Mouse (Mus musculus): ENCODE results near the gene Hrct1. TPM values are rescaled to one million over a fixed set of nuclear protein-coding genes. Genes with fewer than 3 reads are reported as not detected.

Gene Hrct1
- polyA plus RNA-seq, 1 experiment from 2014 or later, result 0.61 TPM

- ATAC-seq (replicated peaks), result no peak
- 71% methylated on average over 14 of the region's 14 CpGs for WGBS
- H3K27me3 ChIP-seq (replicated peaks), result no peaks in the 10 kb centered on the region
- H3K4me2 ChIP-seq, result no peak within 1 kb of the TSS
- no peak within 1 kb of the TSS for H3K9ac ChIP-seq
- H3K36me3 ChIP-seq (replicated peaks), result no peaks in the 10 kb centered on the region
- H3K27ac ChIP-seq, result no peak within 1 kb of the TSS
- no peaks in the 10 kb centered on the region for H3K4me1 ChIP-seq
- no peaks in the 10 kb centered on the region for H3K9me3 ChIP-seq
- H3K4me3 ChIP-seq, result no peak within 1 kb of the TSS
Measured at GRCm38 (mm10) chr4:43729794-43730550, 3.0 kb downstream of the Hrct1 start, which contains the start of gene Spaar. TSS of gene Spaar (plus strand) at chr4:43730034.

- H3K27ac ChIP-seq, result no peak overlapping the region
- ATAC-seq (replicated peaks), result no peak
- H3K27me3 ChIP-seq (replicated peaks), result no peaks in the 10 kb centered on the region
- no peaks in the 10 kb centered on the region for H3K36me3 ChIP-seq (replicated peaks)
- no peak overlapping the region for H3K4me3 ChIP-seq
- H3K9me3 ChIP-seq, result no peaks in the 10 kb centered on the region
- 68% methylated on average over 21 of the region's 21 CpGs for WGBS
- no peaks in the 10 kb centered on the region for H3K4me1 ChIP-seq
- no peak overlapping the region for H3K9ac ChIP-seq
- H3K4me2 ChIP-seq, result no peak overlapping the region
Measured at GRCm38 (mm10) chr4:43730750-43731297, 3.8 kb downstream of the Hrct1 start.

GRCm38 (mm10) chr4:43732171-43732570 is 5.2 kb downstream of the Hrct1 start:
- no peaks in the 10 kb centered on the region for H3K27me3 ChIP-seq (replicated peaks)
- ATAC-seq (replicated peaks), result no peak
- WGBS, result 21% methylated on average over 1 of the region's 1 CpGs
- no peak overlapping the region for H3K4me2 ChIP-seq
- H3K4me3 ChIP-seq, result no peak overlapping the region
- no peak overlapping the region for H3K27ac ChIP-seq
- H3K36me3 ChIP-seq (replicated peaks), result no peaks in the 10 kb centered on the region
- no peaks in the 10 kb centered on the region for H3K4me1 ChIP-seq
- no peaks in the 10 kb centered on the region for H3K9me3 ChIP-seq
- H3K9ac ChIP-seq, result no peak overlapping the region

GRCm38 (mm10) chr4:43733186-43733585 is 6.2 kb downstream of the Hrct1 start:
- no peaks in the 10 kb centered on the region for H3K27me3 ChIP-seq (replicated peaks)
- no peaks in the 10 kb centered on the region for H3K4me1 ChIP-seq
- H3K36me3 ChIP-seq (replicated peaks), result no peaks in the 10 kb centered on the region
- 84% methylated on average over 5 of the region's 5 CpGs for WGBS
- ATAC-seq (replicated peaks), result no peak
- no peak overlapping the region for H3K4me3 ChIP-seq
- no peaks in the 10 kb centered on the region for H3K9me3 ChIP-seq
- no peak overlapping the region for H3K27ac ChIP-seq
- no peak overlapping the region for H3K4me2 ChIP-seq
- no peak overlapping the region for H3K9ac ChIP-seq

- H3K9me3 ChIP-seq, result no peaks in the 10 kb centered on the region
- no peaks in the 10 kb centered on the region for H3K4me1 ChIP-seq
- no peak overlapping the region for H3K9ac ChIP-seq
- no peak overlapping the region for H3K4me3 ChIP-seq
- no peak overlapping the region for H3K27ac ChIP-seq
- ATAC-seq (replicated peaks), result no peak
- H3K4me2 ChIP-seq, result no peak overlapping the region
- WGBS, result 74% methylated on average over 6 of the region's 6 CpGs
- no peaks in the 10 kb centered on the region for H3K27me3 ChIP-seq (replicated peaks)
- no peaks in the 10 kb centered on the region for H3K36me3 ChIP-seq (replicated peaks)
Measured at GRCm38 (mm10) chr4:43737144-43737543, 10.2 kb downstream of the Hrct1 start.

DNA sequence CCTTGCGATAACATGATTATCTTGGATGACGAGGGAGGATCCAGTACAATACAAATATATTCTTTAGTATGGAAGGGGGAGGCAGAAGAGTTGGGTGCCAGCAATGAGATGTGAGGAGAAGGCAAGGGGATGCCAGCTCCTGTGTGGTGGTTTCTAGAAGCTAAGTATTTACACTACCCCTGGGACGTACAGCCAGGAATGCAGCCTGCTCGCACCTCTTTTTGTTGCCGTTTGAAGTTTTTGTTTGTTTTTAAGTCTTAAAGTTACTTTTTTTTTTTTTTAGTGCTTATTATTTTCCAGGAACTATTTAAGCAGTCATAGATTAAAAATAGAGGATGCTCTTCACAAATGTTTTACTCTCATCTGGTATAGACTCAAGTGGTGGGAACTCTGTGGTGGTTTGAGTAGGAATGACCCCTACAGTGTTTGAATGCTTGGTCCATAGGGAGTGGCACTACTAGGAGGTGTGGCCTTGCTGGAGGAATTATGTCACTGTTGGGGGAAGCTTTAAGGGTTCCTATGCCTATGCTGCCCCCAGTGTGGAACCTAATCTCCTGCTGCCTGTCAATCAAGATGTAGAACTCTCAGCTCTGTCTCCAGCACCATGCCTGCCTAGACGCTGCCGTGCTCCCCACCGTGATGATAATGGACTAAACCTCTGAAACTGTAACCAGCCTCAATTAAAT is 12.1 kb downstream of the Hrct1 start:
- H3K4me3 ChIP-seq, result no peak overlapping the region
- no peaks in the 10 kb centered on the region for H3K4me1 ChIP-seq
- H3K9ac ChIP-seq, result no peak overlapping the region
- no peak overlapping the region for H3K4me2 ChIP-seq
- ATAC-seq (replicated peaks), result no peak
- H3K27ac ChIP-seq, result no peak overlapping the region
- H3K36me3 ChIP-seq (replicated peaks), result no peaks in the 10 kb centered on the region
- no peaks in the 10 kb centered on the region for H3K27me3 ChIP-seq (replicated peaks)
- no peaks in the 10 kb centered on the region for H3K9me3 ChIP-seq
- WGBS, result 75% methylated on average over 8 of the region's 8 CpGs

- Histone ChIP-seq H3K4me2 (no peak overlapping the region), H3K4me3 (no peak overlapping the region), H3K9ac (no peak overlapping the region), H3K9me3 (no peaks in the 10 kb centered on the region), H3K27me3 (replicated peaks) (no peaks in the 10 kb centered on the region), H3K36me3 (replicated peaks) (no peaks in the 10 kb centered on the region), H3K27ac (no peak overlapping the region), H3K4me1 (no peaks in the 10 kb centered on the region)
- 76% methylated on average over 5 of the region's 5 CpGs for WGBS
- ATAC-seq (replicated peaks), result no peak
Measured at GRCm38 (mm10) chr4:43741526-43741925, 14.5 kb downstream of the Hrct1 start.

DNA sequence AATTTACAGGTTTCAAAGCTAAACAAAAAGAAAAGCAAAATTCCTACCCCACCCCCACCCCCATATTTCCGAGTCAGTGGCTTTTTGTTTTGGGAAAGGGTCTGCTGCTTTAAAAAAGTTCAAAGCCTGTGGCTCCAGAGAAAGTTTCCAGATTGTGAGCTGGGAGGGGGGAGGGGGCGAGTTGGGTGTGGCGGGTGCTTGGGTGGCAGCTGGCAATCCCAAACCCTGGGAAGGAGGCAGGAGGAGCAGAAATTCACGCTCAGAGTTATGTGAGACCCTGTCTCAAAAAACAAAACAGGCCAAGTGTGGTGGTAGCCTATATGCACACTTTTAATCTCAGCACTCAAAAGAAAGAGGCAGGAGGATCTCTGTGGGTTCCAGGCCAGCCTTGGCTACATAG is 15.6 kb downstream of the Hrct1 start:
- H3K4me3 ChIP-seq, result no peak overlapping the region
- no peak overlapping the region for H3K27ac ChIP-seq
- no peak overlapping the region for H3K4me2 ChIP-seq
- H3K4me1 ChIP-seq, result no peaks in the 10 kb centered on the region
- WGBS, result 21% methylated on average over 4 of the region's 4 CpGs
- no peaks in the 10 kb centered on the region for H3K9me3 ChIP-seq
- H3K36me3 ChIP-seq (replicated peaks), result no peaks in the 10 kb centered on the region
- ATAC-seq (replicated peaks), result no peak
- no peaks in the 10 kb centered on the region for H3K27me3 ChIP-seq (replicated peaks)
- no peak overlapping the region for H3K9ac ChIP-seq

- ATAC-seq (replicated peaks), result no peak
- no peaks in the 10 kb centered on the region for H3K4me1 ChIP-seq
- WGBS, result 69% methylated on average over 1 of the region's 1 CpGs
Measured at GRCm38 (mm10) chr4:43743099-43743498, 16.1 kb downstream of the Hrct1 start.

DNA sequence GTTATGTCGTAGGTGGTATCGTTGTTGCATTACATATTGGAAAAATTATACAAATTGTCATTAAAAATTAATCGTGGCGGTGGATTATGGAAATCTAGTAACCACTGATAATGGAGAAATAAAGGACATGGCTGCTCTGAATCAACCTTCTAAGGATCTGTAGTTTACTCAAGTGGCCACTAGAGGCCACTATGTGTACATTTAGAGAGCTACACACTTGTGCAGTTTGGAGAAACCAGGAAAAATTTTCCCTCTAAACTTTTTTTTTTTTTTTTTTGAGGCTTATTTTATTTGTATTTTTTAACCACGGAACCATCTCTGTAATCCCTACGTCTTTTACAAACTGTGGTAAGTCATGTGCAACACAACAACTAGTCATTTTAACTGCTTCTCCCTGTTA is 18.2 kb downstream of the Hrct1 start:
- Histone ChIP-seq H3K4me1 (no peaks in the 10 kb centered on the region), H3K4me2 (no peak overlapping the region), H3K27me3 (replicated peaks) (no peaks in the 10 kb centered on the region), H3K4me3 (no peak overlapping the region), H3K27ac (no peak overlapping the region), H3K9ac (no peak overlapping the region), H3K9me3 (no peaks in the 10 kb centered on the region), H3K36me3 (replicated peaks) (no peaks in the 10 kb centered on the region)
- ATAC-seq (replicated peaks), result no peak
- 17% methylated on average over 6 of the region's 6 CpGs for WGBS

More at GRCm38 (mm10) chr4:43743099-43743498, 16.1 kb downstream of the Hrct1 start:
- Histone ChIP-seq H3K4me3 (no peak overlapping the region), H3K4me2 (no peak overlapping the region), H3K9ac (no peak overlapping the region), H3K27ac (no peak overlapping the region), H3K9me3 (no peaks in the 10 kb centered on the region), H3K27me3 (replicated peaks) (no peaks in the 10 kb centered on the region), H3K36me3 (replicated peaks) (no peaks in the 10 kb centered on the region)

- no peaks in the 10 kb centered on the region for H3K9me3 ChIP-seq
- H3K4me2 ChIP-seq, result no peak overlapping the region
- WGBS, result 82% methylated on average over 6 of the region's 6 CpGs
- no peak overlapping the region for H3K4me3 ChIP-seq
- H3K9ac ChIP-seq, result no peak overlapping the region
- H3K27me3 ChIP-seq (replicated peaks), result no peaks in the 10 kb centered on the region
- no peak overlapping the region for H3K27ac ChIP-seq
- no peaks in the 10 kb centered on the region for H3K36me3 ChIP-seq (replicated peaks)
- H3K4me1 ChIP-seq, result no peaks in the 10 kb centered on the region
- no peak for ATAC-seq (replicated peaks)
Measured at GRCm38 (mm10) chr4:43757213-43757612, 30.2 kb downstream of the Hrct1 start.

DNA sequence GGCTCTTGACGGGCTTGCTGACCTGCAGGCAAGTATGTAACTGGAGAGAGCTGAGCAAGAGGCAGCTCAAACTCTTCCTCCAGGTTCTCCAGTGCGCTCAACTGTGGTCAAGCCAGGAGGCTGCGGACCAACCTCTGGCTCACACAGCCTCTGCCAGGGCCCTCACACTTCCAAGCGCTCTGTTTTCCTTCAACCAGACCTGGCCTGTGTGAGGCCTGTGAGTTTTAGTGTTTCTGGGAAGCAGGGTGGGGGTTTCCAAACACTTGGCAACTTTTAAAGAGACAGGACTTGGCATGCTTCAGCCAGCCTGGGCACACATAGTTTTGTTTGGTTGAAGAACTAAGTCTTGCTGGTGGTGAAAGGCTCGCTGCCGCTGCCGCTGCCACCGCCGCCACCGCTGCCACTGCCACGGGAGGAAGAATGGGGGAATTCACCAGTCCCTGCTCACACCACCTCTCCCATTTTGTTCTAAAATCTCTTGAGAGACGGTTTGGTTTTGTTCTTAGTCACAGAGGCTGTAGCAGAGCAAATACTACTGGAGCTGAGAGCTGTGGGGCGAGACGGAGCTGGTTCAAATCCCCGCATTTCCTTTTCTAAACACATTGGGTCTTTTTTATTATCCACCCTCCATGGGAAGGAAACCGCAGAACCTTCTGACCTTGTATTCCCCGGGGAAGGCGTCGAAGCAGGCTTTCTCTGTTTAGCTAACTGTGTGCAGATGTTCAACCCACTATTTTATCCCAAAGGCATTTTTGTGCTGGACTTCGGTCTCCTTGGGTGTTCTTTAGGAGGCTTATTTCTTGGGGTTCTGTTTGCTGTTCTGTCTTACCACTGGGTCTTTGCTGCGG is 32.8 kb downstream of the Hrct1 start:
- Histone ChIP-seq H3K27me3 (replicated peaks) (no peaks in the 10 kb centered on the region), H3K4me1 (no peaks in the 10 kb centered on the region), H3K4me3 (no peak overlapping the region), H3K9ac (no peak overlapping the region), H3K4me2 (no peak overlapping the region), H3K27ac (no peak overlapping the region), H3K9me3 (no peaks in the 10 kb centered on the region), H3K36me3 (replicated peaks) (no peaks in the 10 kb centered on the region)
- ATAC-seq (replicated peaks), result no peak
- WGBS, result 83% methylated on average over 21 of the region's 21 CpGs
